ENCODE assay signal across 8 mouse cellular contexts in genomic region chr9:44479628-44480428, GRCm38 (mm10). TPM values are rescaled to one million over a fixed set of nuclear protein-coding genes. Genes with fewer than 3 reads are reported as not detected.
DNase-seq lines count a peak whose midpoint lies in the region; ATAC-seq and TF ChIP-seq lines count a peak whose summit lies in the region.

No protein-coding gene starts in this region.

- ATAC-seq in forebrain, postnatal 0 days: peak; percentile 63
- ATAC-seq in hematopoietic stem cell, adult 5-6 weeks (replicated peaks in 1 of 2; ENCODE audit: insufficient read depth in 1 of 2, low FRiP score in 2 of 2, low TSS enrichment in 1 of 2, low read depth in 1 of 2, poor library complexity in 2 of 2, severe bottlenecking in 2 of 2): peak; percentile 43 to 48
- ATAC-seq in lung, embryonic 15.5 days (ENCODE audit: borderline replicate concordance, extremely low read depth, low FRiP score, low TSS enrichment): peak; percentile 40
- peak; percentile 59 for ATAC-seq in neutrophil, adult 5-6 weeks (ENCODE audit: extremely low read depth, insufficient number of reproducible peaks, low FRiP score, poor library complexity, severe bottlenecking)

- no peaks in the 10 kb centered on the region for H3K27me3 ChIP-seq in cerebellum, adult 2 months (ENCODE audit: control insufficient read depth, insufficient read depth, low read length)
- H3K27me3 ChIP-seq in forebrain, postnatal 0 days (ENCODE audit: insufficient read depth, low read length): no peaks in the 10 kb centered on the region
- no peaks in the 10 kb centered on the region for H3K27me3 ChIP-seq in lung, embryonic 15.5 days

- H3K4me3 ChIP-seq in cerebellum, adult 2 months (replicated peaks; ENCODE audit: insufficient read depth, low read depth, low read length): peak overlapping the region; percentile 97
- H3K4me3 ChIP-seq in forebrain, postnatal 0 days (ENCODE audit: low read depth, low read length): peak overlapping the region; percentile 75
- peak overlapping the region; percentile 85 for H3K4me3 ChIP-seq in lung, embryonic 15.5 days

- H3K36me3 ChIP-seq in forebrain, postnatal 0 days (ENCODE audit: insufficient read depth): no peaks in the 10 kb centered on the region
- H3K36me3 ChIP-seq in lung, embryonic 15.5 days: no peaks in the 10 kb centered on the region

- peak overlapping the region; percentile 75 for H3K9ac ChIP-seq in forebrain, postnatal 0 days
- H3K9ac ChIP-seq in lung, embryonic 15.5 days: peak overlapping the region; percentile 88

- under 1% methylated on average over 26 of the region's 26 CpGs for WGBS in cerebellum, adult 2 months
- under 1% methylated on average over 26 of the region's 26 CpGs for WGBS in forebrain, postnatal 0 days
- under 1% methylated on average over 26 of the region's 26 CpGs for whole genome bisulfite sequencing in lung, embryonic 15.5 days

- no peaks in the 10 kb centered on the region for H3K9me3 ChIP-seq in forebrain, postnatal 0 days (ENCODE audit: low read length)
- H3K9me3 ChIP-seq in lung, embryonic 15.5 days: no peaks in the 10 kb centered on the region

- TF ChIP-seq CTCF in cerebellum, adult 2 months (IDR thresholded peaks at IDR 0.05; ENCODE audit: borderline replicate concordance, insufficient read depth, low read depth, low read length): peak; percentile 92
- peak; percentile 93 for TF ChIP-seq CTCF in forebrain, postnatal 0 days (IDR thresholded peaks at IDR 0.05; ENCODE audit: low read depth)

- H3K27ac ChIP-seq in cerebellum, adult 2 months (ENCODE audit: insufficient read depth, low read length): peak overlapping the region; percentile 99
- H3K27ac ChIP-seq in forebrain, postnatal 0 days (ENCODE audit: low read depth, low read length): peak overlapping the region; percentile 94
- H3K27ac ChIP-seq in lung, embryonic 15.5 days: peak overlapping the region; percentile 100

- H3K4me1 ChIP-seq in cerebellum, adult 2 months (ENCODE audit: control insufficient read depth, insufficient read depth, low read length): peaks cover 4% of the 10 kb centered on the region
- peaks cover 18% of the 10 kb centered on the region for H3K4me1 ChIP-seq in forebrain, postnatal 0 days (ENCODE audit: insufficient read depth)
- H3K4me1 ChIP-seq in lung, embryonic 15.5 days: peaks cover 30% of the 10 kb centered on the region

- H3K4me2 ChIP-seq in forebrain, postnatal 0 days (ENCODE audit: low read depth): peak overlapping the region; percentile 91
- H3K4me2 ChIP-seq in lung, embryonic 15.5 days: peak overlapping the region; percentile 79

- TF ChIP-seq POLR2A in cerebellum, adult 2 months (IDR thresholded peaks at IDR 0.05; ENCODE audit: borderline replicate concordance, insufficient read depth, low read length): peak; percentile 41; the same call in 1 of the 2 replicates

- DNase-seq in MEL-GATA-1-ER (ENCODE audit: extremely low read depth, low read depth): peak; percentile 80
- DNase-seq in cerebellum, adult 2 months: peak; percentile 95
- peak; percentile 92 for DNase-seq in forebrain, postnatal 0 days
- peak; percentile 82 for DNase-seq in layer of hippocampus, adult 9-10 months (ENCODE audit: low spot score)
- peak; percentile 69 to 83 for DNase-seq in thymus, postnatal 10 days (ENCODE audit: low spot score in 2 of 2)

RNA-seq across cellular contexts. Expression of gene Bcl9l, which starts 2.8 kb away (rescaled TPM):
- 22.0 and 22.3 TPM in 2 replicates for polyA plus RNA-seq in cerebellum, adult 2 months (2012; rRNA removed)
- 29.2 and 38.7 TPM in 2 replicates for total RNA-seq in forebrain, postnatal 0 days (2014; rRNA removed)
- polyA plus RNA-seq in forebrain, postnatal 0 days (2015; fragmentation: Nextera tagmentation; extraction: Ambion mirVana): 9.3 and 13.0 TPM in 2 replicates
- total RNA-seq in hematopoietic stem cell, adult 5-6 weeks (2017): 5.9 and 6.1 TPM in 2 replicates
- 17.1 and 17.3 TPM in 2 replicates for polyA plus RNA-seq in lung, embryonic 15.5 days (2015; fragmentation: Nextera tagmentation; extraction: Ambion mirVana)
- 18.3 and 26.5 TPM in 2 replicates for total RNA-seq in neutrophil, adult 5-6 weeks (2017)

RNA-seq across cellular contexts. Expression of gene Upk2, which starts 25.1 kb away (rescaled TPM):
- 0.13 TPM in 1 of 2 replicates, not detected in the other for polyA plus RNA-seq in cerebellum, adult 2 months (2012; rRNA removed)
- not detected in 2 replicates for total RNA-seq in forebrain, postnatal 0 days (2014; rRNA removed)
- not detected in 2 replicates for polyA plus RNA-seq in forebrain, postnatal 0 days (2015; fragmentation: Nextera tagmentation; extraction: Ambion mirVana)
- total RNA-seq in hematopoietic stem cell, adult 5-6 weeks (2017): not detected in 2 replicates
- polyA plus RNA-seq in lung, embryonic 15.5 days (2015; fragmentation: Nextera tagmentation; extraction: Ambion mirVana): 1.3 and 1.5 TPM in 2 replicates
- not detected in 2 replicates for total RNA-seq in neutrophil, adult 5-6 weeks (2017)

RNA-seq across cellular contexts. Expression of gene Foxr1, which starts 38.9 kb away (rescaled TPM):
- polyA plus RNA-seq in cerebellum, adult 2 months (2012; rRNA removed): not detected in 2 replicates
- total RNA-seq in forebrain, postnatal 0 days (2014; rRNA removed): not detected in 2 replicates
- not detected in 2 replicates for polyA plus RNA-seq in forebrain, postnatal 0 days (2015; fragmentation: Nextera tagmentation; extraction: Ambion mirVana)
- total RNA-seq in hematopoietic stem cell, adult 5-6 weeks (2017): not detected in 2 replicates
- not detected in 2 replicates for polyA plus RNA-seq in lung, embryonic 15.5 days (2015; fragmentation: Nextera tagmentation; extraction: Ambion mirVana)
- 0.37 TPM in 1 of 2 replicates, not detected in the other for total RNA-seq in neutrophil, adult 5-6 weeks (2017)

Comparison
In these comparisons a context has a peak if more than half of its experiments do, and no peak if none do; other contexts are left out.
1. Peak in every context shown above with its lines: DNase-seq, ATAC-seq, H3K4me3 ChIP-seq and H3K27ac ChIP-seq.